Mouse (Mus musculus): Measurements from ENCODE around the gene Tmem176b.

Tmem176b gene

DNA sequence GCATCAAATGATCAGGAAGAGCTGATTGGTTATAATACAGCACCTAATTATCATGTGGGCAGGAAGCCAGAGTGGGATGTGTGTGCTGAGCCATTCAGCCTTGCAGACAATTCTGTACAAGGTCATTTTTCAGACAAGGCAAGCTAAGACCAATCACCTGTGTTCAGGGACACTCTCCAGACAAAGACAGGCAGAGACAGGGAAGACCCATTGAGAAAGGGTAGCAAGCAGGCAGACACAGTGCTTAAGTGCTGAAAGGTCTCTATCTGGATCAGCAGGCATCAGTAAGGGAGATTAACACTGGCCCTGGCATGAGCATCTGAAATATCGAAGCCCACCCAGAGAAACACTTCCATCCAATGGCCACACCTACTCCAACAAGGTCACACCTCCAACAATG, 56.9 kb downstream of the Tmem176b start:
- no peak for DNase-seq
